Mouse (Mus musculus) C2C12 (cell line): ENCODE results near the gene Taf1a.

ENCODE experiments used
- CEBPB ChIP-seq: IDR thresholded peaks from one replicate; pipeline ENCODE4 v1.6.1; 2011; ENCODE audit warnings: low read depth, mild to moderate bottlenecking, control low read depth, moderate library complexity
- CTCF ChIP-seq: IDR thresholded peaks from one replicate; pipeline ENCODE4 v1.5.1; 2011; ENCODE audit not compliant: control insufficient read depth, insufficient read depth, insufficient read length
- MAX ChIP-seq: IDR thresholded peaks from one replicate; pipeline ENCODE4 v1.6.1; 2011; ENCODE audit warnings: mild to moderate bottlenecking, control low read depth
- MYOD1 ChIP-seq: IDR thresholded peaks from one replicate; pipeline ENCODE4 v1.6.1; 2011; ENCODE audit warnings: low read depth; ENCODE audit not compliant: control insufficient read depth, insufficient read length
- MYOG ChIP-seq: IDR thresholded peaks from one replicate; pipeline ENCODE4 v1.6.1; 2011; ENCODE audit not compliant: control insufficient read depth, insufficient read length; ENCODE audit errors: extremely low read depth

DNA sequence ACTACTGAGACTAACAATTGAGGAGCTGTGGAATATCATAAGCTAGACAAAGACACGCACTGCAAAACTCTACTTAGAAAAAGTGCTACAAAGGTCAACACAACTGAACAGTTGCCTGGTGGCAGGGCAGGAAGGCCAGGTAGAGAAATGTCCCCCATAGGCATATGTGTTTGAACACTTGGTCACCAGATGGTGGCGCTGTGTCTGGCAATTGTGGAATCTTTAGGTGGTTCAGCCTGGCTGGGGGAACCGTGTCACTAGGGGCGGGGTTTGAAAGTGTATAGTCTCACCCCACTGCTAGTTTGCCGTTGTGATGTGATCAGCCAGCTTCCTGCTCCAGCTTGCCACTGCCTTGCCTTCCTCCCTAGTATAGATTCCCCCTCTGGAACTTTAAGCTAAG lies 14.1 kb upstream of the Taf1a start:
- TF ChIP-seq CTCF (no peak), MAX (no peak), MYOG (no peak), CEBPB (no peak), MYOD1 (no peak)
